In the genomic region with DNA sequence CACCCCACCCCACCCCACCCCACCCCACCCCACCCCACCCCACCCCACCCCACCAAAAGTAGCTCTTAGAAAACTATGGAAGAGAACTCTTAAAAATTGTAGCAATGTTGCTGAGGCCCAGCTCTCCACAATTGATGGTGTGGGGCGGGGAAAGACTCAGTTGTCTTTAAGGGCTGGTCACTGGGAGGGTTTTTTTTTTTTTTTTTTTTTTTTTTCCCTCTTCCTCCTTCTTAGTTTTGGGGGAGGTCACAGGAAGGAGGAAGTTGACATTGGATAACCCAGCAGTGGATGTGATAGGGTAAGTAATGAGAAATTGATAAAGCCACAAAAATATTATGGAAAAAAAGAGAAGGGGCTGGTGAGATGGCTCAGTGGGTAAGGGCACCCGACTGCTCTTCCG, we compare ENCODE assay signal across 28 mouse cellular contexts. TPM values are rescaled to one million over a fixed set of nuclear protein-coding genes. Genes with fewer than 3 reads are reported as not detected.
"Had no signal": no experiment of that assay in that cellular context is flagged by ENCODE, and none has a peak within 500 bp of the region (broad histone marks: within the 10 kb centered on the region; RNA-seq: fewer than 3 reads in every experiment).

No protein-coding gene starts in this region.

- H3K27ac ChIP-seq: embryonic facial prominence, embryonic 12.5 days; embryonic facial prominence, embryonic 15.5 days; forebrain, embryonic 10.5 days; forebrain, embryonic 12.5 days; forebrain, embryonic 13.5 days; forebrain, embryonic 15.5 days; gastrocnemius, adult 2 months; heart, adult 2 months; heart, embryonic 10.5 days had no signal

- H3K27me3 ChIP-seq: embryonic facial prominence, embryonic 12.5 days; embryonic facial prominence, embryonic 13.5 days; embryonic facial prominence, embryonic 15.5 days; forebrain, embryonic 12.5 days; forebrain, embryonic 13.5 days; forebrain, embryonic 15.5 days; heart, embryonic 12.5 days had no signal

- DNase-seq: cerebellum, postnatal 10 days; cerebellum, postnatal 14 days; cerebellum, postnatal 25 days; cerebellum, postnatal 36 days; forebrain, postnatal 0 days; gastrocnemius, adult 2 months; gastrocnemius, postnatal 10 days; gastrocnemius, postnatal 14 days; gastrocnemius, postnatal 25 days; gastrocnemius, postnatal 36 days; heart, adult 18-20 months; heart, adult 2 months had no signal

- ATAC-seq: forebrain, embryonic 13.5 days; forebrain, embryonic 14.5 days; forebrain, embryonic 15.5 days; forebrain, embryonic 16.5 days; forebrain, postnatal 0 days had no signal

- H3K36me3 ChIP-seq: embryonic facial prominence, embryonic 10.5 days; embryonic facial prominence, embryonic 12.5 days; embryonic facial prominence, embryonic 13.5 days; embryonic facial prominence, embryonic 15.5 days; forebrain, embryonic 10.5 days; forebrain, embryonic 12.5 days; forebrain, embryonic 15.5 days; heart, embryonic 10.5 days; heart, embryonic 12.5 days had no signal

- H3K4me3 ChIP-seq: embryonic facial prominence, embryonic 10.5 days; embryonic facial prominence, embryonic 12.5 days; embryonic facial prominence, embryonic 13.5 days; embryonic facial prominence, embryonic 15.5 days; erythroblast, embryonic 14.5 days; forebrain, embryonic 10.5 days; forebrain, embryonic 12.5 days; forebrain, embryonic 13.5 days; forebrain, embryonic 15.5 days; gastrocnemius, adult 2 months; heart, adult 2 months; heart, embryonic 10.5 days; heart, embryonic 12.5 days had no signal

- H3K4me1 ChIP-seq: embryonic facial prominence, embryonic 12.5 days; embryonic facial prominence, embryonic 15.5 days; heart, embryonic 10.5 days; heart, embryonic 12.5 days had no signal

- H3K9ac ChIP-seq: embryonic facial prominence, embryonic 12.5 days; embryonic facial prominence, embryonic 13.5 days; embryonic facial prominence, embryonic 15.5 days; forebrain, embryonic 12.5 days; forebrain, embryonic 13.5 days; forebrain, embryonic 15.5 days; forebrain, postnatal 0 days; heart, embryonic 12.5 days had no signal

- H3K4me2 ChIP-seq: embryonic facial prominence, embryonic 12.5 days; embryonic facial prominence, embryonic 13.5 days; embryonic facial prominence, embryonic 15.5 days; forebrain, embryonic 12.5 days; forebrain, embryonic 13.5 days; forebrain, embryonic 15.5 days; heart, embryonic 11.5 days; heart, embryonic 12.5 days had no signal

- H3K9me3 ChIP-seq: embryonic facial prominence, embryonic 10.5 days; embryonic facial prominence, embryonic 12.5 days; embryonic facial prominence, embryonic 13.5 days; embryonic facial prominence, embryonic 15.5 days; forebrain, embryonic 10.5 days; forebrain, embryonic 12.5 days; forebrain, embryonic 13.5 days; forebrain, embryonic 15.5 days; heart, embryonic 10.5 days; heart, embryonic 12.5 days had no signal

RNA-seq across cellular contexts. Expression of a gene that starts 33.4 kb away (rescaled TPM):
- total RNA-seq: common myeloid progenitor, adult 5-6 weeks; granulocyte monocyte progenitor cell, adult 5-6 weeks had no signal
- polyA plus RNA-seq: erythroblast, embryonic 14.5 days had no signal
